ENCODE assay signal across 8 mouse cellular contexts in genomic region chr3:87996971-87997614, GRCm38 (mm10). TPM values are rescaled to one million over a fixed set of nuclear protein-coding genes. Genes with fewer than 3 reads are reported as not detected.
A peak's percentile ranks its signal among the peaks of the same experiment; 100 is the strongest.
DNase-seq lines count a peak whose midpoint lies in the region; ATAC-seq lines count a peak whose summit lies in the region.

No protein-coding gene starts in this region.

- no peak for ATAC-seq in heart, embryonic 15.5 days (replicated peaks; ENCODE audit: insufficient number of reproducible peaks, insufficient read depth, low FRiP score, low read depth)
- no peak for ATAC-seq in limb, embryonic 15.5 days (ENCODE audit: insufficient number of reproducible peaks, low FRiP score, low TSS enrichment, low read depth)
- ATAC-seq in neural tube, embryonic 12.5 days (ENCODE audit: low FRiP score, low read depth), result no peak

- H3K27ac ChIP-seq in heart, embryonic 15.5 days, result no peak overlapping the region
- H3K27ac ChIP-seq in limb, embryonic 15.5 days, result no peak overlapping the region
- H3K27ac ChIP-seq in neural tube, embryonic 12.5 days, result no peak overlapping the region

- WGBS in heart, embryonic 15.5 days, result under 1% methylated on average over 49 of the region's 49 CpGs
- under 1% methylated on average over 49 of the region's 49 CpGs for WGBS in limb, embryonic 15.5 days
- under 1% methylated on average over 49 of the region's 49 CpGs for WGBS in neural tube, embryonic 12.5 days

- peak; percentile 59 for DNase-seq in embryo, embryonic 10 days (ENCODE audit: low spot score)
- no peak for DNase-seq in embryo, embryonic 9.5 days (ENCODE audit: extremely low spot score)
- peak; percentile 69 for DNase-seq in R1 (ENCODE audit: low read depth, low spot score)
- DNase-seq in right cerebral cortex, postnatal 25 days, result no peak
- DNase-seq in frontal cortex, postnatal 10 days (ENCODE audit: low spot score in 2 of 2), result no peak

- H3K4me1 ChIP-seq in heart, embryonic 15.5 days (replicated peaks), result peaks cover 27% of the 10 kb centered on the region
- H3K4me1 ChIP-seq in limb, embryonic 15.5 days, result peaks cover 29% of the 10 kb centered on the region
- H3K4me1 ChIP-seq in neural tube, embryonic 12.5 days, result peaks cover 28% of the 10 kb centered on the region

- H3K9me3 ChIP-seq in heart, embryonic 15.5 days (replicated peaks), result no peaks in the 10 kb centered on the region
- H3K9me3 ChIP-seq in limb, embryonic 15.5 days, result no peaks in the 10 kb centered on the region
- H3K9me3 ChIP-seq in neural tube, embryonic 12.5 days, result no peaks in the 10 kb centered on the region

- H3K9ac ChIP-seq in heart, embryonic 15.5 days, result peak overlapping the region; percentile 12; the same call in 1 of the 2 replicates
- no peak overlapping the region for H3K9ac ChIP-seq in limb, embryonic 15.5 days
- H3K9ac ChIP-seq in neural tube, embryonic 12.5 days, result peak overlapping the region; percentile 51

- H3K4me3 ChIP-seq in heart, embryonic 15.5 days, result peak overlapping the region; percentile 48
- H3K4me3 ChIP-seq in limb, embryonic 15.5 days, result peak overlapping the region; percentile 32
- H3K4me3 ChIP-seq in neural tube, embryonic 12.5 days, result peak overlapping the region; percentile 37

- peaks cover 100% of the 10 kb centered on the region for H3K27me3 ChIP-seq in heart, embryonic 15.5 days
- peaks cover 99% of the 10 kb centered on the region for H3K27me3 ChIP-seq in limb, embryonic 15.5 days
- peaks cover 98% of the 10 kb centered on the region for H3K27me3 ChIP-seq in neural tube, embryonic 12.5 days (replicated peaks)

- no peaks in the 10 kb centered on the region for H3K36me3 ChIP-seq in heart, embryonic 15.5 days
- H3K36me3 ChIP-seq in limb, embryonic 15.5 days, result no peaks in the 10 kb centered on the region
- no peaks in the 10 kb centered on the region for H3K36me3 ChIP-seq in neural tube, embryonic 12.5 days

- peak overlapping the region; percentile 75 for H3K4me2 ChIP-seq in heart, embryonic 15.5 days
- H3K4me2 ChIP-seq in limb, embryonic 15.5 days, result peak overlapping the region; percentile 41
- peak overlapping the region; percentile 66 for H3K4me2 ChIP-seq in neural tube, embryonic 12.5 days (replicated peaks)

RNA-seq across cellular contexts. Expression of gene Bcan, which starts 2.9 kb away (rescaled TPM):
- 0.24 and 0.34 TPM in 2 replicates for polyA plus RNA-seq in heart, embryonic 15.5 days (2015; fragmentation: Nextera tagmentation; extraction: Ambion mirVana)
- 0.72 and 1.1 TPM in 2 replicates for polyA plus RNA-seq in limb, embryonic 15.5 days (2015; fragmentation: Nextera tagmentation; extraction: Ambion mirVana)
- polyA plus RNA-seq in neural tube, embryonic 12.5 days (2016; fragmentation: Nextera tagmentation; extraction: Ambion mirVana), result 2.4 and 4.1 TPM in 2 replicates

RNA-seq across cellular contexts. Expression of gene Nes, which starts 26.2 kb away (rescaled TPM):
- 14.8 and 16.1 TPM in 2 replicates for polyA plus RNA-seq in heart, embryonic 15.5 days (2015; fragmentation: Nextera tagmentation; extraction: Ambion mirVana)
- 26.6 and 37.2 TPM in 2 replicates for polyA plus RNA-seq in limb, embryonic 15.5 days (2015; fragmentation: Nextera tagmentation; extraction: Ambion mirVana)
- polyA plus RNA-seq in neural tube, embryonic 12.5 days (2016; fragmentation: Nextera tagmentation; extraction: Ambion mirVana), result 140 and 169 TPM in 2 replicates

RNA-seq across cellular contexts. Expression of gene Hapln2, which starts 30.3 kb away (rescaled TPM):
- polyA plus RNA-seq in heart, embryonic 15.5 days (2015; fragmentation: Nextera tagmentation; extraction: Ambion mirVana), result 0.15 TPM in 1 of 2 replicates, not detected in the other
- polyA plus RNA-seq in limb, embryonic 15.5 days (2015; fragmentation: Nextera tagmentation; extraction: Ambion mirVana), result not detected in 2 replicates
- 0.24 and 0.60 TPM in 2 replicates for polyA plus RNA-seq in neural tube, embryonic 12.5 days (2016; fragmentation: Nextera tagmentation; extraction: Ambion mirVana)

RNA-seq across cellular contexts. Expression of gene Gpatch4, which starts 45.8 kb away (rescaled TPM):
- 15.4 and 20.6 TPM in 2 replicates for polyA plus RNA-seq in heart, embryonic 15.5 days (2015; fragmentation: Nextera tagmentation; extraction: Ambion mirVana)
- 29.4 and 32.6 TPM in 2 replicates for polyA plus RNA-seq in limb, embryonic 15.5 days (2015; fragmentation: Nextera tagmentation; extraction: Ambion mirVana)
- 28.9 and 29.1 TPM in 2 replicates for polyA plus RNA-seq in neural tube, embryonic 12.5 days (2016; fragmentation: Nextera tagmentation; extraction: Ambion mirVana)

RNA-seq across cellular contexts. Expression of gene Crabp2, which starts 48.6 kb away (rescaled TPM):
- 4.1 and 20.1 TPM in 2 replicates for polyA plus RNA-seq in heart, embryonic 15.5 days (2015; fragmentation: Nextera tagmentation; extraction: Ambion mirVana)
- 249 and 274 TPM in 2 replicates for polyA plus RNA-seq in limb, embryonic 15.5 days (2015; fragmentation: Nextera tagmentation; extraction: Ambion mirVana)
- polyA plus RNA-seq in neural tube, embryonic 12.5 days (2016; fragmentation: Nextera tagmentation; extraction: Ambion mirVana), result 372 and 405 TPM in 2 replicates

Comparison
In these comparisons a context has a peak if more than half of its experiments do, and no peak if none do; other contexts are left out.
1. DNase-seq: peak in embryo, embryonic 10 days (single experiment) and R1 (single experiment); none in embryo, embryonic 9.5 days (single experiment), right cerebral cortex, postnatal 25 days (single experiment) and frontal cortex, postnatal 10 days (0 of 2).
2. Peak in every context shown above with its lines, with median percentiles within 50 percentile points of each other: H3K4me2 ChIP-seq and H3K4me3 ChIP-seq.